Mouse (Mus musculus) heart, adult 9 months (tissue): ENCODE results near the gene Pfkfb4.

Experiments
- DNase-seq, 2 experiments: peaks; one replicate each; pipeline ENCODE4 v3.0.0; 2022; ENCODE audit warnings: low spot score in 2 of 2

Pfkfb4 gene

DNA sequence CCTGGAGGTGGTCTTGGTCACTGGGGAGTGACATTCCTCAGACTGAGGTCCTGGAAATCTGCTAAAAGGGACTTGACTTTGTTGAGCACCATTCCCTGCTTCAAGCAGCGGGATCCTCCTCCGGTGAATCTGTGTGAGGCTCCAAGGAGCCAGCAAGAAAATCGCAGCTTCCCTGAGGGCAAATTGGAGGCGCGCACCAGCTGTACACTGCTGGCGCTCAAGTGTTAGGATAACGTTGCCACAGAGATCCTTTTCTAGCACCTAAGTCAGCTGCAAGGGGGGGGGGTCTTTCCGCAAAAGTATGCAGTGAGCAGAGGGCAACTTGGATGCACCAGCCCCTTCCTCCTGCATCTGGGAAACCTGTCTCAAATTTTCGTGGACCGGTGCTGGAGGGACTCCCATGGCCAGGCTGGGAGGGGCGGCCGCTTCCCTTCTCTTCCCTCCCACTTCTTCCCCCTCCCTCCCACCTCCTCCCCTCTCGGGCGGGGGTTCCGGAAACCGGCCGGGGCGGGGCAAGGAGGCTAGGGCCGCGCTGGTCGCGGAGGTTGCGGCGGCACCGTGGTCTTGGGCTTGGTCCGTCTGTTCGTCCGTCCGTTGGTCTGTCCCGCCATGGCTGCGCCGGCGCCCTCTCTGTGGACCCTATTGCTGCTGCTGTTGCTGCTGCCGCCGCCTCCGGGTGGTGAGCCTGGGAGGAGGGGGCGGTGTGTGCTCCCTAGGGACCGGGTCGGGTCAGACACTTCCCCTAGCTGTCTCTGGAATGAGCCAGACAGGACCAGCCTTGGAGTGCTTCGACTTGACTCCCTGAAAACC, 46.7 kb downstream of the Pfkfb4 start, which contains the start of gene Shisa5:
Shisa5 (plus strand) TSS at position 480 of the 810 bp plus-strand sequence.
- DNase-seq = peak; percentile 87 to 89

GRCm38 (mm10) chr9:109038901-109039364, 47.4 kb downstream of the Pfkfb4 start:
- peak; percentile 82 to 85 for DNase-seq

DNA sequence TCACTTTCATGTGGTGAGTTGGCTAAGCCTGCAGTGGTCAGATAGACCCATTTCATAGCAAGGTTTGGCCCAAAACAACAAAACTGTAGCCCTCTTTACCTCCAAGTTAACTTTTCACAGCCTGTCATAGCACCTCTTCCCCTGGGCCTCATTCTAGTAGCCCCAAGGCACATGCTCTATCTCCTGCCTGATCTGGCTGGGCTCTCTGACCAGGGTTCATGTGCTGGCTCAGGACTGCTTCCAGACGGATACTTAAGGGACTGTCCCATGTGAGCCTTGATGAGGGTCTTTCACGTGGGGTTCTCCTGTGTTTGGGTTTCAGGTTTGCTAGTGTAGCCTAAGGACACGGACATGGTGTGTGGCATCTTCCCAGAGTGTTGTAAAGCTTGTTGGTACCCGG, 48.1 kb downstream of the Pfkfb4 start:
- no peak for DNase-seq

GRCm38 (mm10) chr9:109040216-109040615, 48.6 kb downstream of the Pfkfb4 start:
- no peak for DNase-seq

- DNase-seq = no peak
Observed at GRCm38 (mm10) chr9:109040906-109041305, 49.3 kb downstream of the Pfkfb4 start.

DNA sequence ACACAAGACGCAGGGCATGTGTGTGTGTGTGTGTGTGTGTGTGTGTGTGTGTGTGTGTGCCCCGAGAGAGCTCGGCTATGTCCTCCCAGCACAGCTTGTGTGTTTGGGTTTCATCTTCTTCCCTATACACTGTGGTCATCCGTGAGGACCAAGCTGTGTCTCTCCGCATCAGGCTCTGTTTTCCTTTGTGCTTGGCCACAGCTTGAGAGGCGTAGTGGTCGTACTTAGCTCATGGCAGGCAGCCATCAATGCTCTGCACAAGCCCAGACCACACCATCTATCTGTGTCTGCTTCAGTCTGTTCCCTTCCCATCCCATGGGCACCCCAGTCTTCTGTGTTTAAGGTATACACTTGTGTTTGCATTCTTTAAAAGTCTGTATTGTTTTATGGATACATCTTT, 49.8 kb downstream of the Pfkfb4 start:
- DNase-seq = no peak

GRCm38 (mm10) chr9:109046306-109046705, 54.7 kb downstream of the Pfkfb4 start:
- DNase-seq = peak in 1 of 2 experiments; percentile 61

DNA sequence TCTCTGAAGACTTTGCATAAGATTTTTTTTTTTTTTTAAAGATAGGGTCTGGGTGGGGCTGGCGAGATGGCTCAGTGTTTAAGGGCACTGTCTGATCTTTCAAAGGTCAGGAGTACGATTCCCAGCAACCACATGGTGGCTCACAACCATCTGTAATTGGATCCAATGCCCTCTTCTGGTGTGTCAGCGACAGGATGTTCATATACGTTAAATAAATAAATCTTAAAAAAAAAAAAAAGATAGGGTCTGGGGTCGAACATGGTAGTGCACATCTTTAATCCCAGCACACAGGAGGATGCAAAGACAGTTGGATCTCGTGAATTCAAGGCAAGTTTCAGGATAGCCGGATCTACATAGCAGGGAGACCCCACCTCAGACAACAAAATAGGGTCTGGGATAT, 57.7 kb downstream of the Pfkfb4 start:
- DNase-seq = no peak

DNA sequence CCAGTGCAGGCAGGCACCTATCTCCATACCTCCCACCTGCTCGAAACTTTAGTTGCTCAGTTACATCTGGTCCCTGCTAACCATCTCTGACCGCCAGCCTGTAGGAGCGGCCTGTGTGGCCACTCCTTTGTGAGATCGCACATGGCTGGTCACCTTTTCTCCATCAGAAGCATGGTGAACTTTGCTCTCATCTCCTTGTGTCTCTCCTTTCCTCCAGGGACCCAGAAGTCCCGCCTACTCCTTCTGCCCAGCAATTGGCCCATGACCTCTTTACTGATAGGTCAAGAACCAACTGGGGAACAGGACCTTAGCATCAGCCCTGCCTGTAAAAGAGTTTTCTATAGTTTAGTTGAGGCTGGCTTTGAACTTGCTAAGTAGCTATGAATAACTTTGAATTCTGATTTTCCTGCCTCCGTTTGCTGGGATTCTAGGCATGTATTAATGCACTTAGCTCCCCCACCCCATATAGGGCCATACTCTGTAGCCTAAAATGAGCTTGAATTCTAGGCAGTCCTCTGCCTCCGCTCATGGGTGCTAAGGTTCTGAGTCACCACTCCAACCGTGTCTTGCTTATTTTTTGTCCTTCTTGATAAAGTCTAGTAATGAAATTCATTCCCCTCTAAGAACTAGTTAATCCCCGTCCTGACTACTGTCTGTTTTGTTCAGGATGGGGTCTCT, 58.6 kb downstream of the Pfkfb4 start:
- DNase-seq = no peak

DNA sequence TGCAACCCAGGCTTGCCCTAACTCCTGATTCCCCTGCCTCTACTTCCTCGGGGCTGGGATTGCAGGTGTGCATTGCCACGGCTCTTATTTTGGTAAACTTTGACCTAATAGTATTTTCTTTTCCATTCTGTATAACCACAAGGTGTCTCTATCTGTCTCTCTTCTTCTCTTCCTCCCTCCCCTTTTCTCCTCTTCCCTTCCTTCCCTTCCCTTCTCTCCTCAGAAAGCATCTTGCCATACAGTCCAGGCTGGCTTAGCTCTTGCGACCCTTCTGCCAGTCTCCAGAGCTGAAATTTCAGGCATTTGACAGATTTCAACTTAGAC, 59.1 kb downstream of the Pfkfb4 start:
- no peak for DNase-seq

- no peak for DNase-seq
Observed at GRCm38 (mm10) chr9:109051011-109051501, 59.5 kb downstream of the Pfkfb4 start.

GRCm38 (mm10) chr9:109051651-109052489, 60.3 kb downstream of the Pfkfb4 start:
- no peak for DNase-seq

- DNase-seq = no peak
Observed at GRCm38 (mm10) chr9:109052490-109053260, 61.1 kb downstream of the Pfkfb4 start.

DNA sequence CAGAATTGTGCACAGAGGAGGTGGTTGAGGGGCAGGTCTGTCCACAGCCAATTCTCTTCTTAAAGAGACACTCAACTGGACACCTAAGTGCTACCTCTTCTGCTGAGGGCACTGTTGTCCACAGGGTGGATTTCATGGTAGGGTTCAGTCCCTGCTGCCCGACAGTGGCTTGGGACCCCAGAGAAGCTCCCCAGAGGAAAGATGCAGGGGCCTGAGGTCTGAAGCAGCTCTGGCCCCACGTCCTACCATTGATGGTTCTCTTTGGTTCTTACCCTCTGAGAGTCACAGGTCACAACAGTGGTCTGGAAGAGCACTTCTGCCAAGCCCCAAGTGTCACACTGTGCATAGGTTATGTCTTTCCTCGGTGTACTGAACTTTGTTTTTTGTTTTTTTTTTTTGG, 61.8 kb downstream of the Pfkfb4 start:
- no peak for DNase-seq

- DNase-seq = no peak
Observed at GRCm38 (mm10) chr9:109053851-109054250, 62.3 kb downstream of the Pfkfb4 start.

- peak; percentile 83 to 90 for DNase-seq
Observed at GRCm38 (mm10) chr9:109054712-109055111, 63.1 kb downstream of the Pfkfb4 start.

GRCm38 (mm10) chr9:109055271-109056030, 63.9 kb downstream of the Pfkfb4 start:
- no peak for DNase-seq

GRCm38 (mm10) chr9:109056081-109056690, 64.6 kb downstream of the Pfkfb4 start:
- no peak for DNase-seq

DNA sequence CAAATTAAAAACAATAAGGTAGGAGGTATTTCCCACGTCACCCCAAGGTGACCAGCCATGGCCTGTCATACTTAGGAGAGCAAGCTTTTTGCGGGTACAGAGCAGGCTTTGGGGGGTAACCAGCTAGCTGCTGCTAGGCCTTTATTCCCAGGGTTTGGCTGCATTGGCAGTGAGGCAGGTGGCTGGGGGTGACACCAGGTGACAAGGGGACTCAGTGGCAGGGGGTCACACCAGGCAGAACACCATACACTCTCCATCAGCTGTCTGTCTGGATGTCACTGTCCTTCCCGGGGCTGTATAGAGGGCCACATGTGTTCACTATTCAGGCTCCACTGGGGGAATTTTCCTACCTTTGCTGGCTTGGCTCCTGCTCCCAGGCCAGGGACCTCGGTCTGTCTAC, 65.3 kb downstream of the Pfkfb4 start:
- no peak for DNase-seq

- DNase-seq = no peak
Observed at GRCm38 (mm10) chr9:109057543-109057942, 66.0 kb downstream of the Pfkfb4 start.
